Mouse (Mus musculus): ENCODE data around the gene Fras1. TPM values are rescaled to one million over a fixed set of nuclear protein-coding genes. Genes with fewer than 3 reads are reported as not detected.

Fras1 gene
- 10 to 100 TPM; 10.9 to 14.3 TPM for total RNA-seq (2021)

GRCm38 (mm10) chr5:96373567-96373985, at the start of gene Fras1:
Gene Fras1, plus strand, starts transcription at chr5:96373955.
- DNase-seq (ENCODE audit: extremely low spot score in 1 of 2, low spot score in 1 of 2) = peak in 1 of 2 experiments; percentile 46

DNA sequence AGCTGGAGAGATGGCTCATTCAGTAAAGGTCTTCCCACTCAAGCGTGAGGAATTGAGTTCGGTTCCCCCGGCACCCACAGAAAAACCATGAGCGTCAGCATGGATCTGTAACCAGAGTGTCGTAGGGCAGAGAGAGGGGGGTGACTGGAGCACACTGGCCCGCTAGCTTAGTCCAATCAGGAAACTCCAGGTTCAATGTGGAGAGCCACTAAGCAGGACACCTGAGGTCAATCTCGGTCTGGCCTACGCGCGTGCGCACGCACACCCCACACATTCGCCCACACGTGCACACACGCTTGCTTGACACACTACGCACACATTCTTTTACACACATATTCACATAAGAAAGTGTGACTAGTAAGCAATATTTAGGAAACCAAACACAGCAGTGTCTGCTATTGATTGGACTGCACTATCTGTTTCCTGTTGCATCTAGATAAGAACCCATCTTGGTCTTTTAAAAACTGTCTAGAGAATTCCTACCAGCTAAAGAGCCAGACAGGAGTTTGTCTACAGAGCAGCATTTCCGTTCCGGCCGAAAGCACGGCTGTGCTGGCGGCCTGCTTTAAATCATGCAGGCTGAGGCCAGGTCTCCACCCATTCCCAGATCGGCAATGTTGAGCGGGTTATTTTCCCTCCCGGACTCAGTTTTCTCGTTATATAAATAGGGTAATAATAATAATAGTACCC, 42.6 kb upstream of the Fras1 start:
- DNase-seq (ENCODE audit: extremely low spot score in 1 of 2, low spot score in 1 of 2) = no peak

DNA sequence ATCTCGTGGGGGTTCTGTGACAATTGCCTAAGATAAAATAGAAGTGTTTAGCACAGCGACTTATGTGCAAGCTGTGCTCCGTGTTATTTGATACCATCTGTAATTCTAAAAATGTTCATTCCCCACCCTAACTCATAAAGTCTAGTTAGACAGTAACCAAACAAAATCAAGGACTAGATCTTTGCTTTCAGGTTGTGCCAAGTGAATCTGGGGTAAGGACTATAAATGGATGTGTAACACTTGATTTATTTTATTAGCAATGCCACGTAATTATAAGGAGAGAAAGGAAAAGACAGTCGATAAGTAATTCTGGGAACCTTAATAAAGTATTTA, 42.1 kb upstream of the Fras1 start:
- no peak for DNase-seq (ENCODE audit: extremely low spot score in 1 of 2, low spot score in 1 of 2)

DNA sequence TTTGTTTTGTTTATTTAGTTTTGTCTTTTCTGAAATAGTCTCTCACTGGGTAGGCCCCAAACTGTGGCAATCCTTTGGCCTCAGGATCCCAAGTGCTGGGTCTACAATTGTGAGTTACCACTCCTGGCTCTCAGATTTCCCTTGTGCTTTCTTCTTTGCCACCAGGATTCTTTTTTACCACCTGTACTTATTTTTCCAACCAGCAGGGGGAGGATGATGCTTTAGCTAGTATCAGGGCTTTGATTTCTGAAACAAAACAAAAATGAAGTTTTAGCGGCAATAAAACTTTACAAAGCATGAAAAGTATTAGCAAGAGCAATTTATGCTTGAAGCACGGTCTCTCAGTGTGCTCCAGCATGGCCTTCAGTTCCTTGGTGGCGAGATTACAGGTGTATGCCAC, 39.8 kb upstream of the Fras1 start:
- DNase-seq (ENCODE audit: extremely low spot score in 1 of 2, low spot score in 1 of 2) = no peak

GRCm38 (mm10) chr5:96340564-96340963, 33.2 kb upstream of the Fras1 start:
- no peak for DNase-seq (ENCODE audit: extremely low spot score in 1 of 2, low spot score in 1 of 2)

DNA sequence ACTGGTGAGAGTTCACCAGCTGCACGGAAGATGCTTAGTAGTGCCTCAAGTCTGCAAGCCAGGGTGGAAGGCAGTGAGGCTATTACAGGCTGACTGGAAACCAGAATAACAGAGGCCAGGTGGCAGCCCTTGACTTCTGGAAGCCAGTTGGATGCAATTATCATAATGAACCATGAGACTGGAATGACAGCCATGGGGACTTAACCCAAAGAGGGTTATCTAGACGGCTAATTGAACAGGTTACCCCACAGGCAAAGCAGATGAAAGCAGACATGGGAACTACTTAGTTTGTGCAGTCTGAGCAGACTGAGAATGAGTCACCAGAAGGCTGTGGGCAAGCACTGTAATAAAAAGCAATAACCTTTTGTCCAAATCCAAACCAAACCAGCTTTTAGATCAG, 28.8 kb upstream of the Fras1 start:
- DNase-seq (ENCODE audit: extremely low spot score in 1 of 2, low spot score in 1 of 2) = no peak

DNA sequence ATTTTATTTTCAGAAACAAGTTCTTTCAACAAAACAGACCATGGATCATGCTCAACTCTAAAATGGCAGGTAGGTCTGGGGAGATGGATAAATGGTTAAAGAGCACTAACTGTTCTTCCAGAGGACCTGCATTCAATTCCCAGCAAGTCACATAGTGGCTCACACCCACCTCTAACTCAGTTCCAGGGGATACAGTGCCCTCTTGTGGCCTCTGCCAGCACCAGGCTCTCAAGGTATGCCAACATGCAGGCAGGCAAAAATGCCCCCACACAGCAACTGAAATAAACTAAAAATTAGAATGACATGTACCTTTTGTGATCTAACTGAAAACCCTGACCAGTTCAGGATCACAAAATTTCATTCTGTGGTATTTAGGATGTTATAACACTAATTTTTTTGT, 21.8 kb upstream of the Fras1 start:
- no peak for DNase-seq (ENCODE audit: extremely low spot score in 1 of 2, low spot score in 1 of 2)

DNA sequence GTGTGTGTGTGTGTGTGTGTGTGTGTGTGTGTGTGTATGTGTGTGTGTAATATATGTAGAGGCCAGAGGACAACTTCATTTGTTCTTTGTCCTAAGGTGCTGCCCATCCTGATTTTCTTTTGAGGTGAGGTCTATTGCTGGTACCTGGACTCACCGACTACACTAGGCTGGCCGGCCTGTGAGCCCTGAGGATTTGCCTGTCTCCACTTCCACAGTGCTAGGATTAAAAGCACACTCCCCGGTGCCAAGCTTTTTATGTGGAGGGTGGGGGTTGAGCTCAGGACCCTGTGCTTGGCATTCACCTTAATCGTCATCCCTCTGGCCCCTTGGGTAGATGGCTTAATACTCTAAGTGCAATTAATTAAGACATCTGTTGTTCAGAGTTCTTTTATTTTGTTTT, 9.8 kb upstream of the Fras1 start:
- DNase-seq (ENCODE audit: extremely low spot score in 1 of 2, low spot score in 1 of 2) = no peak

DNA sequence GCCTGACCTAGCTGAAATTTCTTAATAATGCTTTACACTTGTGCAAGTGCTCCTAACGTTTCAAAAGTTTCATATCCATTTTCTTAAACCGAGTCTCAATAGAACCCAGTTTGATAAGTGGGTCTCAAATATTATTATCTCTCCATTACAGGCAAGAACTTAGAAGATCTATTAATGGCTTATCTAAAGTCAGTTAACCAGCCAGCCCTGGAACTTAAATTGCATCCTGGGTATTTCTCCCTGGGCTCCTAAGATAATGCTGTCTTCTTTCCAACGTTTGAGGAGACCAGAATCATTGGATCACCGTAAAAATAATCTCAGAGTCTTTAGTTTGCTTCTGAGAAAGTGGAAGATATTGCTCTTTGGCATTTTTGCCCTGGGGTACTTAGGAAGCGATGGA, 8.2 kb upstream of the Fras1 start:
- no peak for DNase-seq (ENCODE audit: extremely low spot score in 1 of 2, low spot score in 1 of 2)

DNA sequence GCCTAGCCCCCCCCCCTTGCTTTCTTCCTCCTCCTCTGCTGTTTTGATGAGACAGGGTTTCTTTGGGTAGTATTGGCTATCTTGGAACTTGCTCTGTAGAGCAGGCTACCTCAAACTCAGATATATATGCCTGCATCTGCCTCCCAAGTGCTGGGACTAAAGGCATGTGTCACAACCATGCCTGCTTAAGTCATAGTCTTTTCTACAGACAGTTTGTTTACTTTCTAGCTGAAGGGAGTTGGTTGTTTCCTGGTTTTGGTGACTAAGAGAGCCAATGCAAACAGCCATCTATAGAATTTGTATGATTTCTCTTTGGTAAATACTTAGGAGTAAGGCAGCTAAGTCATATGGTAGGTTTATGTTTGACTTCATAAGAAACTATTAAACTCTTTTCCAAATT, 6.5 kb upstream of the Fras1 start:
- DNase-seq (ENCODE audit: extremely low spot score in 1 of 2, low spot score in 1 of 2) = no peak

DNA sequence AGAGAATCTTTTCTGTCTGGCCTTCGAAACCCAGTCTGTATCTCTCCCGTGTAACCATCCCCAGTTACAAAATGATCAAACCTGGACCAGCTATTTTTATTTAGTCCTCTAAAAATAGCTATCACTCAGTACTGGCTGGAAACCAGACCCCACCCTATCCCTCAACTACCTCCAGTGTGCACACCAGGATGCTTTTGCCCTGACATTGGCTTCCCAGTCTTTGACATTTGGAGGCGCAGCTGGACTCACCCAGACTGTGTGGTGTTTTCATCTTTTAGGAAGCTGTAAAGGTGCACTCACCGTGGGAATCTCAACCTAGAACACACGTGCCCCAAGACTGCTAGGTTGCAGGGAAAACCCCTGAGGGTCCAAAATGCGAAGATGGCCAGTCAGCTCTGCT, 649 bp upstream of the Fras1 start:
- no peak for DNase-seq (ENCODE audit: extremely low spot score in 1 of 2, low spot score in 1 of 2)

DNA sequence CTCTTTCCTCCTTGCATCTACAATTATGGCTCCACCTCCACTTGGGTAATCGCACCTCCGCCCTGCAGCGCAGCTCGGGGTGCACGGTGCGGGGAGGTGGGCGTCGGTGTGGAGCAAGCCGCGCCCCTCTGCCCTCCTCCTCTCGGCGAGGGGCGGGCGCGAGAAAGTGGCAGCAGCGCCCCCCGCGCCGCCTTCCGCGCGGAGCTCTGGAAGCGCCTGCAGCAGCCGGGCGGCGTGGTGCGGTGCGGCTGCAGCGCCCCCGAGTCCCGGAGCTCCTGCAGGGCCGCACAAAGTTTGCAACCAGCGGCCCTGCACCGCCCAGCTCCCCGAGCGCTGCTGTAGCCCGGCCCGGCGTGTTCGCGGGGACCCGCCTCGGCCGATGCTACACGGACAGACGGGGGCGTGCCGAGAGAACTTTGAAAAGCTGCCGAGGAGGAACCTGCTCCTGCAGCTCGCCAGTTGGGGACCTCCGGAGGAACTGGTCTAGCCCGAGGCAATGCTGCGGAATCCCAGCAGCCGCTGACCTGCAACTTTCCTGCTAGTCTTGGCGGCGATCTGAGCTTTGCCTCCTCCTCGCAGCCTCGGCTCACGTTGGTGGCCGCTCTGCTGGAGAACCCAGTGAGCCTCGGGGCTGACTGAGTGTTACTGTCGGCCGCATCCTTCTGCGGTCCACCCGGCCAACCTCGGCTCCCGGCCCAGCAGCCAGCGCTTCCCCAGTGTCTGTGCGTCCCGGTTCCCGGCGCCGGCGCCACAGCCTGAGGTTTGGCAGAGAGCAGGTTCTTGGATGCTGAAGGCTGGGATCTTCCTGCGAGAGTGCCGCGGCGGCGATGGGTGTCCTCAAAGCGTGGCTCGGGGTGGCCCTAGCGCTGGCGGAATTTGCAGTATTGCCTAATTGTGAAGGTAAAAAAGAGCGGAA, 489 bp downstream of the Fras1 start:
- peak; percentile 26 to 52 for DNase-seq (ENCODE audit: extremely low spot score in 1 of 2, low spot score in 1 of 2)

GRCm38 (mm10) chr5:96375391-96375831, 1.7 kb downstream of the Fras1 start:
- no peak for DNase-seq (ENCODE audit: extremely low spot score in 1 of 2, low spot score in 1 of 2)

- no peak for DNase-seq (ENCODE audit: extremely low spot score in 1 of 2, low spot score in 1 of 2)
Observed at GRCm38 (mm10) chr5:96376216-96376615, 2.5 kb downstream of the Fras1 start.

DNA sequence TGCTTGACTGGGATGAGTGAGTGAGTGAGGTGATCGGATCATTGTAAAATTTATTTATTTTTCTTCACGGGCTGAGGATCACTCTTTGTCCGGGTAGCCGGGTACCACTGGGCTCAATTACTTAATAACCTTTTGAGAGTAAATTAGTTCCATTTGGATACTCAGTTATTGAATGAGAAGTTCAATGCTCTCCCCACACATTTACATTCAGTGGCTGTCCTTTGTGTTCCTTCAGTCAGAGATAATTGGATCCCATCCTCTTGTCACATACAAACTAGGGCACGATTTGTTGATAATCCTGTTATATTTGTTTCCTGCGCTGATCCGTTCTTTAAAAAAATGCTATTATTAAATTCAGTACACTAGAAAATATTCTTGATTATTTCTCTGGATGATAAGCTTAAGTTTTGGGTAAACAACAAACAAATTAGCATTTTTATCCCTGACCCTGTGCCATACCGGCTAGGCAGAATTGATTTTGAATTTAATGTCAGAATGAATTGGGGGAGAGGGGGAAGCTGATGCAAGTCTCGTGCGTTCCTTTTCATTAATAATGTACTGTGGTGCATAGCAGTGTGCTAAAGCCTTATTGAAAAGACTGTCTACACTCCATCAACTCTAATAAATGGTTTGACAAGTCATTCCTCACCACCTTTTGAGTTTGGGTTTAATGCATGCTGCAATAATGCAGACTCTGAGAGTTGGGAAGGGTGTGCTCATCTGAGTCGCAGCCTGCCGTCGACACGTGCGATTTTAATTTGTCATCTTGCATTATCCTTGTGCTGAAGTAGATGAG, 12.6 kb downstream of the Fras1 start:
- no peak for DNase-seq (ENCODE audit: extremely low spot score in 1 of 2, low spot score in 1 of 2)

GRCm38 (mm10) chr5:96388306-96388705, 14.6 kb downstream of the Fras1 start:
- no peak for DNase-seq (ENCODE audit: extremely low spot score in 1 of 2, low spot score in 1 of 2)

GRCm38 (mm10) chr5:96389963-96390623, 16.3 kb downstream of the Fras1 start:
- DNase-seq (ENCODE audit: extremely low spot score in 1 of 2, low spot score in 1 of 2) = no peak

DNA sequence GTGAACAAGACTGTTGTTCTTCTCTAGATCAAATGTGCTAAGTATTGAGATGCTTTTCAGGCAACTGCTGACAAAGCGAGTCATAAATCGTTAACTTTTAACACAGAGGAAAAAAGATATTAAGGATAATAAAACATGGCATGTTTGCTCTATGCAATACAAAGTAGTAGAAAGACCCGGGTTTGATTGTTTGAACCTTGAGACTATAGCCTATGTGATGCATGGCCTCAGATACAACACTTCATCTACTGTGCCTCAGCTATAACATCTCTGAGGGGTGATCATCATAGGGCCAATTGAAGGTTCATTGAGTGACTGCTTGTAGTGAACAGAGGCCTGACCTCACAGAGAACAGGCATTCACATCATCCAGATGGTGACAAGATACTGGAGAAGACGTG, 17.3 kb downstream of the Fras1 start:
- no peak for DNase-seq (ENCODE audit: extremely low spot score in 1 of 2, low spot score in 1 of 2)

- DNase-seq (ENCODE audit: extremely low spot score in 1 of 2, low spot score in 1 of 2) = no peak
Observed at GRCm38 (mm10) chr5:96394947-96395346, 21.2 kb downstream of the Fras1 start.
